Mouse (Mus musculus) 3T3-L1 (cell line): ENCODE results near the gene Psmd9.

Experiments used
- DNase-seq: peaks from one replicate; pipeline ENCODE4 v3.0.0-alpha.2; 2015; ENCODE audit warnings: low read depth, low spot score

Gene Psmd9

GRCm38 (mm10) chr5:123297830-123298229, 128.6 kb downstream of the Psmd9 start:
- DNase-seq = no peak

GRCm38 (mm10) chr5:123298526-123298925, 129.3 kb downstream of the Psmd9 start:
- DNase-seq = peak; percentile 27
